Mouse (Mus musculus) stomach, embryonic 16.5 days (tissue): ENCODE measurements at regions not wholly inside any gene's neighbourhood (a gene's known extent, or its start where the extent isn't known, plus 50 kb on each side); places are given as distances from the start of the nearest gene placed in this dataset.
A peak's percentile ranks its signal among the peaks of the same experiment; 100 is the strongest.

ENCODE experiments used
- ATAC-seq: fragments of 200-750 bp; cut with Nextera tagmentation; 2 replicates; pipeline ENCODE4 v1.8.0; 2017; ENCODE audit warnings: moderate number of reproducible peaks, moderate TSS enrichment; ENCODE audit not compliant: insufficient read depth, low FRiP score
- H3K27ac ChIP-seq: fragments of 300-500 bp; sonication (generic); 2 replicates; pipeline ENCODE4 v1.5.1; 2014; ENCODE audit warnings: low read length
- H3K27me3 ChIP-seq: fragments of 300-500 bp; sonication (generic); 2 replicates; pipeline ENCODE4 v1.6.1; 2014; ENCODE audit warnings: low read length, control low read depth, mixed read lengths; ENCODE audit not compliant: control insufficient read depth, insufficient read depth
- H3K36me3 ChIP-seq: fragments of 300-500 bp; sonication (generic); 2 replicates; pipeline ENCODE4 v1.6.1; 2014; ENCODE audit warnings: low read length; ENCODE audit not compliant: control insufficient read depth, insufficient read depth
- H3K4me1 ChIP-seq: fragments of 300-500 bp; sonication (generic); 2 replicates; pipeline ENCODE4 v1.6.1; 2014; ENCODE audit warnings: low read length, control low read depth, mixed read lengths; ENCODE audit not compliant: control insufficient read depth, insufficient read depth
- H3K4me2 ChIP-seq: fragments of 300-500 bp; sonication (generic); 2 replicates; pipeline ENCODE4 v1.6.1; 2014; ENCODE audit warnings: low read depth, low read length, mixed read lengths
- H3K4me3 ChIP-seq: fragments of 300-500 bp; sonication (generic); replicated peaks from 2 replicates; pipeline ENCODE4 v1.5.1; 2014; ENCODE audit warnings: mild to moderate bottlenecking, low read length
- H3K9ac ChIP-seq: fragments of 300-500 bp; sonication (generic); 2 replicates; pipeline ENCODE4 v1.6.1; 2014; ENCODE audit warnings: low read length
- H3K9me3 ChIP-seq: fragments of 300-500 bp; sonication (generic); replicated peaks from 2 replicates; pipeline ENCODE4 v1.6.1; 2016; ENCODE audit warnings: low read length, control low read depth; ENCODE audit not compliant: control insufficient read depth
- WGBS: fragments of 180-500 bp; shearing (Covaris S2); extraction: QIAGEN DNeasy Blood & Tissue Kit; methylation state at CpG from one replicate; pipeline ENCODE4 v1.1.7; 2014; 5-methylcytosine and 5-hydroxymethylcytosine counted together

GRCm38 (mm10) chr8:98403645-98404032 is 1012.6 kb downstream of the Cdh8 start:
- Histone ChIP-seq H3K4me2 (no peak overlapping the region), H3K9me3 (no peaks in the 10 kb centered on the region), H3K27ac (no peak overlapping the region), H3K9ac (no peak overlapping the region), H3K4me1 (no peaks in the 10 kb centered on the region), H3K36me3 (no peaks in the 10 kb centered on the region), H3K27me3 (no peaks in the 10 kb centered on the region), H3K4me3 (no peak overlapping the region)
- 36% methylated on average over 3 of the region's 3 CpGs for WGBS
- no peak for ATAC-seq

- WGBS, result 58% methylated on average over 11 of the region's 11 CpGs
- Histone ChIP-seq H3K4me3 (no peak overlapping the region), H3K4me1 (no peaks in the 10 kb centered on the region), H3K9ac (no peak overlapping the region), H3K9me3 (no peaks in the 10 kb centered on the region), H3K4me2 (no peak overlapping the region), H3K36me3 (no peaks in the 10 kb centered on the region), H3K27ac (no peak overlapping the region), H3K27me3 (no peaks in the 10 kb centered on the region)
- no peak for ATAC-seq
Observed at GRCm38 (mm10) chr8:98402852-98403644, 1013.2 kb downstream of the Cdh8 start.

- H3K4me1 ChIP-seq, result no peaks in the 10 kb centered on the region
- H3K9ac ChIP-seq, result no peak overlapping the region
- no peak overlapping the region for H3K27ac ChIP-seq
- no peak overlapping the region for H3K4me3 ChIP-seq
- no peak for ATAC-seq
- H3K9me3 ChIP-seq, result no peaks in the 10 kb centered on the region
- no peaks in the 10 kb centered on the region for H3K36me3 ChIP-seq
- WGBS, result 90% methylated on average over 2 of the region's 2 CpGs
- H3K27me3 ChIP-seq, result no peaks in the 10 kb centered on the region
- no peak overlapping the region for H3K4me2 ChIP-seq
Observed at GRCm38 (mm10) chr8:98381815-98382214, 1034.5 kb downstream of the Cdh8 start.

GRCm38 (mm10) chr8:98380387-98380786 is 1035.9 kb downstream of the Cdh8 start:
- Histone ChIP-seq H3K27ac (no peak overlapping the region), H3K9ac (no peak overlapping the region), H3K4me1 (no peaks in the 10 kb centered on the region), H3K4me2 (no peak overlapping the region), H3K36me3 (no peaks in the 10 kb centered on the region), H3K9me3 (no peaks in the 10 kb centered on the region), H3K27me3 (no peaks in the 10 kb centered on the region), H3K4me3 (no peak overlapping the region)
- 71% methylated on average over 1 of the region's 1 CpGs for WGBS
- ATAC-seq, result no peak

- no peak overlapping the region for H3K27ac ChIP-seq
- ATAC-seq, result no peak
- no peaks in the 10 kb centered on the region for H3K9me3 ChIP-seq
- no peaks in the 10 kb centered on the region for H3K36me3 ChIP-seq
- no peak overlapping the region for H3K4me2 ChIP-seq
- no peaks in the 10 kb centered on the region for H3K4me1 ChIP-seq
- no peak overlapping the region for H3K4me3 ChIP-seq
- H3K9ac ChIP-seq, result no peak overlapping the region
- H3K27me3 ChIP-seq, result no peaks in the 10 kb centered on the region
Observed at GRCm38 (mm10) chr8:98377743-98378142, 1038.5 kb downstream of the Cdh8 start.

- Histone ChIP-seq H3K4me1 (no peaks in the 10 kb centered on the region), H3K4me3 (no peak overlapping the region), H3K27ac (no peak overlapping the region), H3K36me3 (no peaks in the 10 kb centered on the region), H3K4me2 (no peak overlapping the region), H3K9me3 (no peaks in the 10 kb centered on the region), H3K27me3 (no peaks in the 10 kb centered on the region), H3K9ac (no peak overlapping the region)
- WGBS, result 60% methylated on average over 3 of the region's 4 CpGs
- ATAC-seq, result 0 out of 2 replicates have a peak, but pooled peaks have one; percentile 29
Observed at GRCm38 (mm10) chr8:98372711-98373420, 1043.4 kb downstream of the Cdh8 start.

- Histone ChIP-seq H3K4me1 (no peaks in the 10 kb centered on the region), H3K4me2 (no peak overlapping the region), H3K9me3 (no peaks in the 10 kb centered on the region), H3K36me3 (no peaks in the 10 kb centered on the region), H3K27me3 (no peaks in the 10 kb centered on the region), H3K27ac (no peak overlapping the region), H3K9ac (no peak overlapping the region), H3K4me3 (no peak overlapping the region)
- WGBS, result 80% methylated on average over 6 of the region's 6 CpGs
- ATAC-seq, result no peak
Observed at GRCm38 (mm10) chr8:98365378-98366095, 1050.7 kb downstream of the Cdh8 start.

GRCm38 (mm10) chr8:98337279-98337678 is 1079.0 kb downstream of the Cdh8 start:
- H3K4me3 ChIP-seq, result no peak overlapping the region

GRCm38 (mm10) chr8:98309405-98309990 is 1106.8 kb downstream of the Cdh8 start:
- Histone ChIP-seq H3K9ac (no peak overlapping the region), H3K4me2 (no peak overlapping the region), H3K4me1 (no peaks in the 10 kb centered on the region), H3K9me3 (no peaks in the 10 kb centered on the region), H3K27ac (no peak overlapping the region), H3K27me3 (no peaks in the 10 kb centered on the region), H3K4me3 (no peak overlapping the region), H3K36me3 (no peaks in the 10 kb centered on the region)
- ATAC-seq, result no peak
- WGBS, result 49% methylated on average over 2 of the region's 2 CpGs

More at GRCm38 (mm10) chr8:98337279-98337678, 1079.0 kb downstream of the Cdh8 start:
- ATAC-seq, result no peak
- WGBS, result 65% methylated on average over 1 of the region's 1 CpGs
- no peaks in the 10 kb centered on the region for H3K4me1 ChIP-seq
- no peaks in the 10 kb centered on the region for H3K9me3 ChIP-seq
- no peaks in the 10 kb centered on the region for H3K36me3 ChIP-seq
- no peak overlapping the region for H3K4me2 ChIP-seq
- no peaks in the 10 kb centered on the region for H3K27me3 ChIP-seq
- H3K9ac ChIP-seq, result no peak overlapping the region
- no peak overlapping the region for H3K27ac ChIP-seq
